Comparison of ENCODE assay signal across 8 mouse cellular contexts in the genomic region with DNA sequence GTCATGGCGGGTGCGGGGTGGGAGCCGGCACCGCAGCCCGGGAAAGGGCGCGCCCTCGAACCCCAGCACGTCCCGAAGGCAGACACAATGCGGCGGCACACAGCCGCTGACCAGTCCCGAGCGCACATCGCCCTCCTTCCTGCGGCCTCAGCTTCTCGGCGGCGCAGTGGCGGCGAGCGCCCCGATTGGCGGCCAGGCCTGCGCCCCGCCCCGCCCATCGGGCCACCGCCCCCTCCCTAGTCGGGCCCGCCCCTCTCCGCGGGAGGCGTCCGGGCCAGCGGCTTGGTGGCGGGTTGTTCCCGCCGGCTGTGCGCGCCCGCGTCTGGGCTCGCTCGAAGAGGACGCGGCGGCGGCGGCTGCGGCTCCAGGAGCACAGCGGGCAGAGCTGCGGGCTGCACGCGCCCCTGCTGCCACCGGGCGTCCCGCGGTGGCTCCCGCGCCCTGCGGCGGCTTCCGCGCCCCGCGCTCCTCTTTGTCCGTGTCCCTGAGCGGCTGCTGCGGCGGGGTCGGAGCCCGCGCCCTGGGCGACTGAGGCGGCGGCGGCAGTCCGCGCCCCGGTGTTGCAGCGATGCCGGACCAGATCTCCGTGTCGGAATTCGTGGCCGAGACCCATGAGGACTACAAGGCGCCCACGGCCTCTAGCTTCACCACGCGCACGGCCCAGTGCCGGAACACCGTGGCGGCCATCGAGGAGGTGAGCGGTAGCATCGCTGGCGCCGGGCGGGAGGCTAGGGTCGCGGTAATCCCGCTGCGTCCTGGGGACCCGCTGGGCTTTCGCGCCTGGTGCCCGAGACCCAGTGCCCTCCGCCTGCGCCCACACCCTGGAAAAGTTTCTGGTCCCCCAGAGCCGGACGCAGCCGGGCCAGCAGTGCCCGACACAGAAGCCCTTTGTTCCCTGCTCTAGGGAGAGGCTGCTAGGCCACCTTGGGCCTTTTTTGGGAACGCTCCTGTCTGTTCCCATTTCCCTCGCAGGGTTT.
DNase-seq lines count a peak whose midpoint lies in the region; ATAC-seq and TF ChIP-seq lines count a peak whose summit lies in the region.

No protein-coding gene starts in this region.

- H3K4me1 ChIP-seq in MEL (ENCODE audit: control insufficient read depth in 1 of 2, insufficient read depth in 2 of 2, low read length in 2 of 2), result no peaks in the 10 kb centered on the region
- peaks cover 7% of the 10 kb centered on the region for H3K4me1 ChIP-seq in forebrain, embryonic 15.5 days
- no peaks in the 10 kb centered on the region for H3K4me1 ChIP-seq in lung, embryonic 14.5 days (ENCODE audit: insufficient read depth)

- peak; percentile 69 for DNase-seq in MEL (ENCODE audit: low read depth, low spot score)
- DNase-seq in cerebellum, adult 18-20 months, result peak; percentile 83 to 92
- peak; percentile 74 for DNase-seq in heart, postnatal 25 days (ENCODE audit: low spot score)
- DNase-seq in layer of hippocampus, adult 2 months (ENCODE audit: low spot score in 2 of 2), result peak; percentile 66 to 76
- peak; percentile 93 for DNase-seq in lung, embryonic 14.5 days
- DNase-seq in thymus, adult 18-20 months, result peak; percentile 53 to 64

- no peaks in the 10 kb centered on the region for H3K36me3 ChIP-seq in MEL (ENCODE audit: control insufficient read depth in 1 of 2, insufficient read depth in 2 of 2, low read length in 2 of 2)
- H3K36me3 ChIP-seq in forebrain, embryonic 15.5 days, result no peaks in the 10 kb centered on the region
- no peaks in the 10 kb centered on the region for H3K36me3 ChIP-seq in lung, embryonic 14.5 days (ENCODE audit: insufficient read depth)

- H3K27me3 ChIP-seq in MEL (ENCODE audit: control insufficient read depth in 1 of 2, insufficient read depth in 2 of 2, low read length in 2 of 2), result no peaks in the 10 kb centered on the region; a peak in 1 of 4 replicates
- H3K27me3 ChIP-seq in forebrain, embryonic 15.5 days, result no peaks in the 10 kb centered on the region
- no peaks in the 10 kb centered on the region for H3K27me3 ChIP-seq in lung, embryonic 14.5 days (ENCODE audit: insufficient read depth, low read length)

- intact Hi-C loops in heart, postnatal 25 days (cut with DNase I), result loop anchor here (1.0 to 2.0 kb wide), 2 partner anchors 27 to 116 kb away; no protein-coding TSS in a partner anchor

- under 1% methylated on average over 103 of the region's 118 CpGs for WGBS in forebrain, embryonic 15.5 days
- WGBS in lung, embryonic 14.5 days, result under 1% methylated on average over 99 of the region's 118 CpGs

- no peak for TF ChIP-seq EP300 in MEL (IDR thresholded peaks at IDR 0.05; ENCODE audit: low read depth in 1 of 2, low read length in 2 of 2)

- peak overlapping the region; percentile 47 to 66; a peak in 3 of 4 replicates for H3K4me3 ChIP-seq in MEL (ENCODE audit: control insufficient read depth in 1 of 2, insufficient read depth in 1 of 2, low read depth in 2 of 2, low read length in 2 of 2)
- peak overlapping the region; percentile 90 for H3K4me3 ChIP-seq in forebrain, embryonic 15.5 days
- H3K4me3 ChIP-seq in layer of hippocampus, adult 2 months, result peak overlapping the region; percentile 78
- H3K4me3 ChIP-seq in lung, embryonic 14.5 days (ENCODE audit: low read depth, low read length), result peak overlapping the region; percentile 67

- no peak overlapping the region for H3K27ac ChIP-seq in MEL (ENCODE audit: control insufficient read depth, low read depth, low read length)
- H3K27ac ChIP-seq in forebrain, embryonic 15.5 days (replicated peaks), result peak overlapping the region; percentile 92
- peak overlapping the region; percentile 88 for H3K27ac ChIP-seq in layer of hippocampus, adult 2 months
- H3K27ac ChIP-seq in lung, embryonic 14.5 days (ENCODE audit: low read depth), result peak overlapping the region; percentile 60; the same call in 1 of the 2 replicates

- TF ChIP-seq RAD21 in MEL (IDR thresholded peaks at IDR 0.05; ENCODE audit: low read depth, low read length), result no peak

- peak; percentile 98 for ATAC-seq in forebrain, embryonic 15.5 days (replicated peaks)
- peak; percentile 100 for ATAC-seq in lung, embryonic 14.5 days (ENCODE audit: insufficient read depth)
- ATAC-seq in neutrophil, adult 5-6 weeks (ENCODE audit: extremely low read depth, insufficient number of reproducible peaks, low FRiP score, poor library complexity, severe bottlenecking), result 0 out of 2 replicates have a peak, but pooled peaks have one; percentile 39

- TF ChIP-seq CTCF in MEL (IDR thresholded peaks at IDR 0.05 in 2 of 3, conservative IDR thresholded peaks at IDR 0.05 in 1 of 3; ENCODE audit: control insufficient read depth in 1 of 3, insufficient read depth in 1 of 3, low read depth in 2 of 3, low read length in 3 of 3, poor library complexity in 1 of 3, severe bottlenecking in 1 of 3), result no peak
- peak; percentile 52 for TF ChIP-seq CTCF in layer of hippocampus, adult 2 months (conservative IDR thresholded peaks at IDR 0.05)
- TF ChIP-seq CTCF in lung, embryonic 14.5 days (IDR thresholded peaks at IDR 0.05; ENCODE audit: low read depth), result no peak

- peak overlapping the region; percentile 63 for H3K9ac ChIP-seq in MEL (ENCODE audit: control insufficient read depth, low read depth, low read length, poor library complexity, severe bottlenecking)
- peak overlapping the region; percentile 86 for H3K9ac ChIP-seq in forebrain, embryonic 15.5 days (replicated peaks)
- H3K9ac ChIP-seq in lung, embryonic 14.5 days, result peak overlapping the region; percentile 76

- peak overlapping the region; percentile 82 for H3K4me2 ChIP-seq in forebrain, embryonic 15.5 days (replicated peaks)
- peak overlapping the region; percentile 79 for H3K4me2 ChIP-seq in lung, embryonic 14.5 days

- TF ChIP-seq POLR2A in MEL (IDR thresholded peaks at IDR 0.05; ENCODE audit: control insufficient read depth in 1 of 2, insufficient read depth in 1 of 2, low read depth in 1 of 2, low read length in 2 of 2, poor library complexity in 1 of 2), result no peak; a peak in 1 of 4 replicates

- no peaks in the 10 kb centered on the region for H3K9me3 ChIP-seq in MEL (replicated peaks; ENCODE audit: insufficient read depth, low read length)
- no peaks in the 10 kb centered on the region for H3K9me3 ChIP-seq in forebrain, embryonic 15.5 days
- no peaks in the 10 kb centered on the region for H3K9me3 ChIP-seq in lung, embryonic 14.5 days (ENCODE audit: low read depth, low read length)

- no peaks in the 10 kb centered on the region for H3K79me2 ChIP-seq in MEL (ENCODE audit: control insufficient read depth, insufficient read depth, low read length, poor library complexity)

TF ChIP-seq in MEL, 35 proteins besides CTCF, POLR2A, EP300 and RAD21:
- TF ChIP-seq GATA1 (IDR thresholded peaks at IDR 0.05; ENCODE audit: low read depth, low read length), result no peak
- no peak for TF ChIP-seq RCOR1 (IDR thresholded peaks at IDR 0.05; ENCODE audit: low read depth, low read length)
- TF ChIP-seq ELF1 (IDR thresholded peaks at IDR 0.05; ENCODE audit: low read depth, low read length), result no peak
- no peak for TF ChIP-seq ZMIZ1 (IDR thresholded peaks at IDR 0.05; ENCODE audit: low read depth, low read length)
- no peak for TF ChIP-seq TBP (IDR thresholded peaks at IDR 0.05; ENCODE audit: low read depth, low read length)
- TF ChIP-seq JUND (IDR thresholded peaks at IDR 0.05; ENCODE audit: low read depth, low read length), result no peak
- TF ChIP-seq MAX (IDR thresholded peaks at IDR 0.05; ENCODE audit: low read length), result no peak
- TF ChIP-seq SMC3 (IDR thresholded peaks at IDR 0.05; ENCODE audit: low read depth, low read length), result no peak
- no peak for TF ChIP-seq UBTF (IDR thresholded peaks at IDR 0.05; ENCODE audit: borderline replicate concordance, insufficient read depth, low read depth, low read length)
- no peak for TF ChIP-seq MYB (IDR thresholded peaks at IDR 0.05; ENCODE audit: low read depth, low read length)
- TF ChIP-seq TCF12 (IDR thresholded peaks at IDR 0.05; ENCODE audit: low read depth, low read length), result no peak
- TF ChIP-seq TAL1 (IDR thresholded peaks at IDR 0.05; ENCODE audit: low read length), result no peak
- TF ChIP-seq POLR2AphosphoS2 (IDR thresholded peaks at IDR 0.05; ENCODE audit: low read length), result no peak
- TF ChIP-seq MXI1 (IDR thresholded peaks at IDR 0.05; ENCODE audit: low read depth, low read length), result no peak
- TF ChIP-seq POLR2AphosphoS5 (IDR thresholded peaks at IDR 0.05; ENCODE audit: borderline replicate concordance, low read depth, low read length), result no peak
TF ChIP-seq in MEL: peak in this region for 0.

Comparison
In these comparisons a context has a peak if more than half of its experiments do, and no peak if none do; other contexts are left out.
1. ATAC-seq: peak in every context shown above with its lines; median percentile 100 in lung, embryonic 14.5 days; 98 in forebrain, embryonic 15.5 days; 39 in neutrophil, adult 5-6 weeks.